Mouse (Mus musculus): Measurements from ENCODE around the gene Shisa5.
A peak's percentile ranks its signal among the peaks of the same experiment; 100 is the strongest.

Gene Shisa5

DNA sequence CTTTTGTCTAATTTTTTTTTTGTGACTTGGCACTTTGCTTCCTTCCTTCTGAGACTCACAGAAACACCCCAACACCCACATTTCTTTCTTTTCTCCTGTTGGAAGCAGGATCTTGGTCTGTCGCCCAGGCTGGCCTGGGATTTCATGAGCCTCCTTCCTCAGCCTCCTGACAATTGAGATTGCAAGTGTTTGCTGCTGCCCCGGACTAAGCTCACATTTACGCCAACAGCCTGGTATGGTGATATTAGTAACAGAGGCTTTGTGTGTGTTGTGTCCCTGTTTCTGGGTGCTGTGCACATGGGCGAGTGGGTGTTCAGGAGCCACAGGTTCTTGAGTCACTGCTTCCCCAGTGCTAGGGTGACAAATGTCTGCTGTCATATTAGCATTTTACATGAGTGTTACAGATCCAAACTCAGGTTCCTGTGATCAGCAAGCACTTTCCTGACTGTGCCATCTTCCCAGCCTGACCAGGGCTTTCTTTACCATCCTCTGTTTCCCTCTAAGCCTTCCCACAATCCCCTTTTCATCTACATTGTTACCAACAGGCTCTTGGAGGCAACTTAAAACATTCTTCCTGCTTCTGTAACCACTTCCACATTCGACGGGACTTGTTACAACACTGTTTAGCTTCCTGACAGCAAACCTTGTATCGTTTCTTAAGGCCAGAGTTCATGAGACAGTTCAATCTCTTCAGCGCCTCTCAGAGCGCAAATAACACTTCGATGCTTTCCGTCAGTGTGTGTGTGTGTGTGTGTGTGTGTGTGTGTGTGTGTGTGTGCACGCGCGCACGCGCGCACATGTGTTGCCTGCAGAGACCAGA is 15.3 kb upstream of the Shisa5 start:
- no peak for DNase-seq (ENCODE audit: low spot score)

- no peak for DNase-seq (ENCODE audit: low spot score)
Observed at GRCm38 (mm10) chr9:109027521-109027920, 10.8 kb upstream of the Shisa5 start.

GRCm38 (mm10) chr9:109028421-109028820 is 9.9 kb upstream of the Shisa5 start:
- DNase-seq (ENCODE audit: low spot score) = no peak

DNA sequence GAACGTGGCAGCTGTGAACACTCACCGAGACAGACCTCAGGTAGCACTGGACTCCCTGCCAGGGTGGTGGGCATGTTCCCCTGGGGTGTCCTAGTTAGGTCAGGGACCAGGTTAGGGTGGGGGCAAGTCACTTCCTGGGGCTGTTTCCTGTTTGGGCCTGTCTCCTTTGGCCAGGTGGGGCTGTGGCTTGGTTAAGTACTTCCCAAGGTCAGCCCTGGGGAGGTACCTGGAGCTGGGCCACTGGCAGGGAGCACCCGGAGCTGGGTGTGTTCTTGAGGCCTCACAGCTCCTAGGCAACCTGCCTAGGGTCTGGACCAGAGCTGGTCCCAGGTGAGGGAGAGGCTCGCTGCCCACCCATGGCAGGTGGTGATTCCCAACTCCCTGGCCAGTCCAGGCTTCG is 9.4 kb upstream of the Shisa5 start:
- DNase-seq (ENCODE audit: low spot score) = no peak

DNA sequence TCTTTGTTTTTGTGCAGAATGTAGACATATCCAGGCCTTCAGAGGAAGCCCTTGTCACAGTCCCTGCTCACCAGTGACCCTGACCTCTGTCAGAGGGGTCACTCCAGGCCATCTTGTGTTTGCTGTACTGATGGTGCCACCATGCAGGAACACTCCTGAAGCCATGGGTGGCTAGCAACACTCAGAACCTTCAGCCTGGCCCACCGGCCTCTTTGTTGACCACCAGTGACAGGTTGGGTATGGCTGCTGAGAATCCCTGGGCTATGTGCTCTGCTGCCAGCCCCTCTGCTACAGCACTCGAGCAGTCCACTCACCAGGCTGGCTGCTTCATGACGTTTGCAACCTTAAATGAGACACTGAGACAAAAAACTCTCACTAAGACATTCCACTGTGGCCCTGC is 8.1 kb upstream of the Shisa5 start:
- no peak for DNase-seq (ENCODE audit: low spot score)

DNA sequence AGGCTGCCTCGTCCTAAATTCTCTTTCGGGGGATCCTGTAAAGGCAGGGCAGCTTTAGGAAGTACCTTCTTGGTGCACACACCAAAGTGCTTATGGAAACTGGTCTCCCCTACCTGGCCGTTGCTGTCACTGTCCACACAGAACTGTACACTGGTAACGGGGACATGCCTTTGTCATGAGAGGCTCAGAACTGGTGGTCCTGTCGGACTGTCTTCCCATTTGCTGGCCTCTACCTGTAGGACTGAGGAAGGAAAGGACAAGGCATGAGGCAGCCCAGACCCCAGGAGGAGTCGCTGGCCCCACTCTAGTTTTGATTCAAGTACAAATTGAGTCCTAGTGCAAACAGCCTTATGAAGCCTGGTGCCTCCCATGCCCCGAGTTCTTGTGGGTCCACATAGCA is 7.4 kb upstream of the Shisa5 start:
- DNase-seq (ENCODE audit: low spot score) = no peak

DNA sequence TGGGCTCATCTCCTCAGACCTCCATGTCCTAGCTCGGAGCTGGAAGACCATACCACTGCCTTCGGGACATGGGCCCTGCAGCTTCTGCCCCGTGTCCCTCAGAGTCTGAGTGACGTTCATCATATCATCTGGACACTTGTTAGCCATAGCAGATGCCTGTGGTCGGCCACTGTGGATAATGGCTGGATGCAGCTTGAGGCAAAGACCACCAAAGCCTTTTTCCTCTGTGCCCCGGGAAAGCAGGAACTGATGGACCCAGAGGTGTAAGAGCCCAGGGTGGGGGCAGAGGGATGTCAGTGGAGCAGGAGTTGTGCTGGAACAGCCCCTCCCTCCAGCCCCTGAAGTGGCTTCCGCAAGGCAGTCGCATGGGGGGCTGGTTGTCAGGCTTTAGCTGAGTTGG is 6.7 kb upstream of the Shisa5 start:
- DNase-seq (ENCODE audit: low spot score) = no peak

DNA sequence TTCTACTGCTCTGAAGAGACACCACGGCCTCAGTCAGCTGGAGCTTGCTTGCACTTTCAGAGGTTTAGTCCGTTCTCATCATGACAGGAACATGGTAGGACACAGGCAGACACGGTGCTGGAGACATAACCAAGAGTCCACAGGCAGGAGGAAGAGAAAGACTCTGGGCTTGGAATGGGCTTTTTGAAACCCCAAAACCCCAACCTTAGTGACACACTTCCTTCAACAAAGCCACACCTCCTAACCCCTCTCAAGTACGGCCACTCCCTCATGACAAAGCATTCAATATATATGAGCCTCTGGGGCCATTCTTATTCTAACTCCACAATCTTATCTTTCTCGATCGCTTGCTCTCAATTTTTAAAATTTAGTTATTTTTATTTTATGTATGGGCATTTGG is 5.9 kb upstream of the Shisa5 start:
- DNase-seq (ENCODE audit: low spot score) = no peak

- DNase-seq (ENCODE audit: low spot score) = peak; percentile 35
Observed at GRCm38 (mm10) chr9:109038901-109039364, 568 bp downstream of the Shisa5 start.

GRCm38 (mm10) chr9:109039681-109040080 is 1.3 kb downstream of the Shisa5 start:
- no peak for DNase-seq (ENCODE audit: low spot score)

DNA sequence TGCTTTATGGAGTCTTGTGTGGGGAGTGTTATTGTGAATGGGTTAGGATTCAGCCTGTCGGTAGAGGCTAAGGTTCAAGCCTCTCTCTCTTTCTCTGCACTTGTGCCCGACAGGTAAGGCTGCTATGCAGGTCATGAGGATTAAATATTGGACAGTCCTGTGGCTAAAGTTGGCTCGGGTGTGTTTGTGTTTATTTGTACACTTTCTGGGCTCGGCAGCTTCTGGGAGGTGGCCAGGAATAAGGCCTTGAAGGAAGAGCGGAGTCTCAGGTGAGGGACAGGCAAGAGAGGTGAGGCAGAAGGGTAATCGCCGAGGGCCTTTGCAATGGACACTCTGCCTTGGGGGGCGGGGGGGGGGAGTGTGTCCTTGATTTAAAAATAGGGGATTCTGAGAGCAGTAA is 1.9 kb downstream of the Shisa5 start:
- DNase-seq (ENCODE audit: low spot score) = no peak

GRCm38 (mm10) chr9:109040906-109041305 is 2.5 kb downstream of the Shisa5 start:
- DNase-seq (ENCODE audit: low spot score) = no peak

GRCm38 (mm10) chr9:109041351-109041750 is 3.0 kb downstream of the Shisa5 start:
- no peak for DNase-seq (ENCODE audit: low spot score)

GRCm38 (mm10) chr9:109046306-109046705 is 7.9 kb downstream of the Shisa5 start:
- DNase-seq (ENCODE audit: low spot score) = peak; percentile 57

GRCm38 (mm10) chr9:109049316-109049715 is 11.0 kb downstream of the Shisa5 start:
- no peak for DNase-seq (ENCODE audit: low spot score)

- DNase-seq (ENCODE audit: low spot score) = no peak
Observed at GRCm38 (mm10) chr9:109049996-109050673, 11.8 kb downstream of the Shisa5 start.

DNA sequence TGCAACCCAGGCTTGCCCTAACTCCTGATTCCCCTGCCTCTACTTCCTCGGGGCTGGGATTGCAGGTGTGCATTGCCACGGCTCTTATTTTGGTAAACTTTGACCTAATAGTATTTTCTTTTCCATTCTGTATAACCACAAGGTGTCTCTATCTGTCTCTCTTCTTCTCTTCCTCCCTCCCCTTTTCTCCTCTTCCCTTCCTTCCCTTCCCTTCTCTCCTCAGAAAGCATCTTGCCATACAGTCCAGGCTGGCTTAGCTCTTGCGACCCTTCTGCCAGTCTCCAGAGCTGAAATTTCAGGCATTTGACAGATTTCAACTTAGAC is 12.3 kb downstream of the Shisa5 start:
- DNase-seq (ENCODE audit: low spot score) = no peak

DNA sequence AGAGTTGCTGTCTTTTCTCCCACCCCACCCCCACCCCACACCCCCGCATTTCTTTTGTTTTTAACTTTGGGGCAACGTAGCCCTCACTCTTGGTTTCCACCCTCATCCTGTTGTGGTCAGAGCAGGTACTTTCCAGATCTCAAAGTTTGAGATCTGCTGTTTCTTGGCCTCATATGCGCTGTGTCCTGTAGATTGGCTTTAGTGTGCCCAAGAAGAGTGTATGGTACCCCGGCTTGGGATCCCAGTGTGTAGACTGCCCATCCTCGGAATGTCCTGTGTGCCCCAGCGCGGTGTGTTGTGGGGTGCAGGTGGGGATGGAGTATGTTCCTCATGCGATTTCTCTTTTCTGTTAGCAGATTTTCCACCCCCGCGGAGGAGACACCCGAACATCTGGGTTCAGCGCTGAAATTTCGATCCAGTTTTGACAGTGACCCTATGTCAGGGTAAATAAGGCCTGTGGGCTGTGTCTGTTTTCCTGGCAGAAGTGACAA is 12.7 kb downstream of the Shisa5 start:
- no peak for DNase-seq (ENCODE audit: low spot score)

DNA sequence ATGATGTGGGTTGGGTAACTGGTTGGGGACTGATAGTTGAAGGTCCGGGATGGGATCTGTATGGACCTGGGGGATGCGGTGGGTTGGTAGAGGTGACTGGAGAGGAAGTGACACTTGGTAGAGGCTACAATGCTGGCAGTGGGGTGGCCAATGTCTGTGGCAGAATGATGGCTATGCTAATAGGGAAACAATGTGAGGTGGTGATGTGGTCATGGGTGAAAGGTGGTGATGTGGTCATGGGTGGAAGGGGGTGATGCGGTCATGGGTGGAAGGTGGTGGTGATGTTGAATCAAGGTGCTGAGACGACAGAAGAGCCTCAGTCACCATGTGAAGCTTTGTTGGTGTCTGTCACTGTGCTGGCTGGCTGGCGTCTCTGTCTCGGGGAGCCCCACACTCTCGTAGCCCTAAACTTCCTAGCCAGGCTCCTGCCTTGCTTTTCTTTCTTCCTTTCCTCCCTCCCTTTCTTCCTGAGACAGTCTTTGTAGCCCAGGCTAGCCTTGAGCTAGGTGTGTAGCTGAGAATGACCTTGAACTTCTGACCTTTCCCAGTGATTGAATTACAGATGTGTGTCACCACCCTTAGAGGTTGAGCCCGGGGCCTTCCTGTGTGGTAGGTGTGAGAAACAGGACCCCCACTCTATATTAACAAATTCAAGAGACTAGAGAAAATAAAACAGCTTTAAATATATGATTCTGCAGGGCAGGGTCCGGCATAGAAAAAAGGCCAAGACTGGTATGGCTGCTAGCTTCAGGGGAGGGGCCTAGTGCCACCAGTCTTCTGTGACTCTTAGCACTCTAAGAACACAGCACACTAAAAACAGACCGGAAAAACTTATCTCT is 13.5 kb downstream of the Shisa5 start:
- no peak for DNase-seq (ENCODE audit: low spot score)

GRCm38 (mm10) chr9:109052490-109053260 is 14.3 kb downstream of the Shisa5 start:
- no peak for DNase-seq (ENCODE audit: low spot score)

DNA sequence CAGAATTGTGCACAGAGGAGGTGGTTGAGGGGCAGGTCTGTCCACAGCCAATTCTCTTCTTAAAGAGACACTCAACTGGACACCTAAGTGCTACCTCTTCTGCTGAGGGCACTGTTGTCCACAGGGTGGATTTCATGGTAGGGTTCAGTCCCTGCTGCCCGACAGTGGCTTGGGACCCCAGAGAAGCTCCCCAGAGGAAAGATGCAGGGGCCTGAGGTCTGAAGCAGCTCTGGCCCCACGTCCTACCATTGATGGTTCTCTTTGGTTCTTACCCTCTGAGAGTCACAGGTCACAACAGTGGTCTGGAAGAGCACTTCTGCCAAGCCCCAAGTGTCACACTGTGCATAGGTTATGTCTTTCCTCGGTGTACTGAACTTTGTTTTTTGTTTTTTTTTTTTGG is 15.0 kb downstream of the Shisa5 start:
- DNase-seq (ENCODE audit: low spot score) = no peak

DNA sequence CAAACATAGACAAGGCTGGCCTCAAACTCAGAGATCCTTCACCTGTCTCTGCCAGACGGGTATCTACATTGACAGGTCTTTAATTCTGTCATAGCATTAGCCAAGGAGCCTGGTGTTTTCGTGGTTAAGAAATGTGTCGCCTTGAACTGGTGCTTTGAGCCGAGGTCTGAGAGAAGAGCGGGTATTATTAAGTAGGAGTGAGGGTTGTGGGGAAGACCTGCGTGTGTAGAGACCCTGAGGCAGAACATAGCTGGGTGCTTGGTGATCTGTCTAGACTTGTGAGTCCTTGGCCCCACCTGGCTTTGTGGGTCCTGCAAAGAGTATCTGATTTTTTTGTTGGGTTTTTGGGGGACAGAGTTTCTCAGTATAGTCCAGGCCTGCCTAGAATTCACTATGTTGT is 15.5 kb downstream of the Shisa5 start:
- DNase-seq (ENCODE audit: low spot score) = no peak

Data from MN1 (cell line).